Mouse (Mus musculus): ENCODE measurements around the gene Pard6a. TPM values are rescaled to one million over a fixed set of nuclear protein-coding genes. Genes with fewer than 3 reads are reported as not detected.

Pard6a gene
- polyA plus RNA-seq, 1 experiment from 2014 or later: 17.5 TPM

DNA sequence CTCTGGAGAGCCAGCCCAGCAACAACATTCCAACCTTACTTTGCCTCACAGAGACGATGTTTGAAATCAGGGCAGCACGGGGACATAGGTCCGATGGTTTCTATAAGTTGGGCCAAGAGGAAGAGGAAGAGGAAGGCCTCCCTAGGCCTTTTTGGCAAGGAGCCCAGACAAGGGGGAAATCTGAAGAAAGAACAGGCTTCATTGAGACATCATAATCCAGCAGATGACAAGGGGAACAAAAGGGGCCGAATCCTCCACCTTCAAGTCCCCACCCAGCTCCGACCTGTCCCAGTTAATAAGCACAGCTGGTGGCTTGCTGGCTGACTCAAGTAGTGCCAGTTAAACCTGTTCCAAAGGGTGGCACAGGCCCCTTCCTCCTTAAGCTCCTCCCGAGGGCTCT lies 14.1 kb downstream of the Pard6a start:
- DNase-seq (ENCODE audit: low spot score): no peak
- H3K4me3 ChIP-seq (ENCODE audit: low read depth, low read length): no peak overlapping the region
- H3K4me2 ChIP-seq (ENCODE audit: low read length): no peak overlapping the region
- ATAC-seq (replicated peaks; ENCODE audit: low FRiP score, low TSS enrichment, low read depth): no peak
- WGBS: 72% methylated on average over 6 of the region's 6 CpGs
- no peaks in the 10 kb centered on the region for H3K36me3 ChIP-seq (ENCODE audit: control insufficient read depth, insufficient read depth, low read length)
- H3K9ac ChIP-seq (ENCODE audit: low read length): no peak overlapping the region
- no peak overlapping the region for H3K27ac ChIP-seq (ENCODE audit: low read depth)
- H3K4me1 ChIP-seq (replicated peaks; ENCODE audit: control insufficient read depth, insufficient read depth, low read length): no peaks in the 10 kb centered on the region
- H3K27me3 ChIP-seq (replicated peaks; ENCODE audit: control insufficient read depth, insufficient read depth, low read length): no peaks in the 10 kb centered on the region
- H3K9me3 ChIP-seq (ENCODE audit: control insufficient read depth, low read length): no peaks in the 10 kb centered on the region

GRCm38 (mm10) chr8:105716302-105716945 lies 15.5 kb downstream of the Pard6a start:
- H3K9me3 ChIP-seq (ENCODE audit: control insufficient read depth, low read length): no peaks in the 10 kb centered on the region
- H3K4me3 ChIP-seq (ENCODE audit: low read depth, low read length): no peak overlapping the region
- H3K9ac ChIP-seq (ENCODE audit: low read length): no peak overlapping the region
- no peaks in the 10 kb centered on the region for H3K4me1 ChIP-seq (replicated peaks; ENCODE audit: control insufficient read depth, insufficient read depth, low read length)
- no peaks in the 10 kb centered on the region for H3K36me3 ChIP-seq (ENCODE audit: control insufficient read depth, insufficient read depth, low read length)
- WGBS: 87% methylated on average over 15 of the region's 15 CpGs
- no peak for DNase-seq (ENCODE audit: low spot score)
- no peak overlapping the region for H3K27ac ChIP-seq (ENCODE audit: low read depth)
- no peak for ATAC-seq (replicated peaks; ENCODE audit: low FRiP score, low TSS enrichment, low read depth)
- no peak overlapping the region for H3K4me2 ChIP-seq (ENCODE audit: low read length)
- no peaks in the 10 kb centered on the region for H3K27me3 ChIP-seq (replicated peaks; ENCODE audit: control insufficient read depth, insufficient read depth, low read length)

- Histone ChIP-seq H3K27ac (ENCODE audit: low read depth) (no peak overlapping the region), H3K27me3 (replicated peaks; ENCODE audit: control insufficient read depth, insufficient read depth, low read length) (no peaks in the 10 kb centered on the region), H3K4me2 (ENCODE audit: low read length) (no peak overlapping the region), H3K36me3 (ENCODE audit: control insufficient read depth, insufficient read depth, low read length) (0 out of 2 replicates have a peak, but pooled peaks cover 2% of the 10 kb centered on the region), H3K4me1 (replicated peaks; ENCODE audit: control insufficient read depth, insufficient read depth, low read length) (no peaks in the 10 kb centered on the region), H3K9me3 (ENCODE audit: control insufficient read depth, low read length) (no peaks in the 10 kb centered on the region), H3K9ac (ENCODE audit: low read length) (no peak overlapping the region), H3K4me3 (ENCODE audit: low read depth, low read length) (no peak overlapping the region)
- 76% methylated on average over 4 of the region's 4 CpGs for WGBS
- DNase-seq (ENCODE audit: low spot score) (no peak), ATAC-seq (replicated peaks; ENCODE audit: low FRiP score, low TSS enrichment, low read depth) (no peak)
These were observed 18.7 kb downstream of the Pard6a start for GRCm38 (mm10) chr8:105719637-105720036.

DNA sequence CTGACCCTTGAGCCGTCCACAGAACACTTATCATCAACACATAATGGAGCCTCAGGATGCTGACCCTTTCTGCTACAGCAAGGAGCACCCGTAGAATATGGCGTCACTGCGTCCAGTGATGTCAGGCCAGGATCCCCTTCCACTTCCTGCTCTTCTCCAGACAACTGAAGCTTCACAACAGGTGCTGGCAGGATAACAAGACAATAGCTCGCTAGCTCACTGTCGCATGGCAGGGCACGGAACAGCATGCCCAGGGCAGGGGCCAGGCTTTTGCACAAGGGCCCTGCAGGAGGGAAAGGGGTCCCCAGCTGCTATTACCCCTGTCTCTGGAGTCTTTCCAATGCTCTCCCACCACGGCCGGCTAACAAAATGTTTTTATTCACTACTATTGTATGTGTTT lies 21.9 kb downstream of the Pard6a start:
- Histone ChIP-seq H3K36me3 (ENCODE audit: control insufficient read depth, insufficient read depth, low read length) (0 out of 2 replicates have a peak, but pooled peaks cover 13% of the 10 kb centered on the region), H3K27ac (ENCODE audit: low read depth) (no peak overlapping the region), H3K4me2 (ENCODE audit: low read length) (no peak overlapping the region), H3K4me1 (replicated peaks; ENCODE audit: control insufficient read depth, insufficient read depth, low read length) (no peaks in the 10 kb centered on the region), H3K4me3 (ENCODE audit: low read depth, low read length) (no peak overlapping the region), H3K9ac (ENCODE audit: low read length) (no peak overlapping the region), H3K9me3 (ENCODE audit: control insufficient read depth, low read length) (no peaks in the 10 kb centered on the region), H3K27me3 (replicated peaks; ENCODE audit: control insufficient read depth, insufficient read depth, low read length) (no peaks in the 10 kb centered on the region)
- ATAC-seq (replicated peaks; ENCODE audit: low FRiP score, low TSS enrichment, low read depth) (no peak), DNase-seq (ENCODE audit: low spot score) (no peak)
- WGBS: 89% methylated on average over 9 of the region's 9 CpGs

- no peak overlapping the region for H3K4me2 ChIP-seq (ENCODE audit: low read length)
- no peaks in the 10 kb centered on the region for H3K9me3 ChIP-seq (ENCODE audit: control insufficient read depth, low read length)
- ATAC-seq (replicated peaks; ENCODE audit: low FRiP score, low TSS enrichment, low read depth) (no peak), DNase-seq (ENCODE audit: low spot score) (no peak)
- H3K4me3 ChIP-seq (ENCODE audit: low read depth, low read length): no peak overlapping the region
- no peaks in the 10 kb centered on the region for H3K4me1 ChIP-seq (replicated peaks; ENCODE audit: control insufficient read depth, insufficient read depth, low read length)
- H3K27me3 ChIP-seq (replicated peaks; ENCODE audit: control insufficient read depth, insufficient read depth, low read length): no peaks in the 10 kb centered on the region
- H3K9ac ChIP-seq (ENCODE audit: low read length): no peak overlapping the region
- no peak overlapping the region for H3K27ac ChIP-seq (ENCODE audit: low read depth)
- WGBS: 66% methylated on average over 5 of the region's 5 CpGs
- H3K36me3 ChIP-seq (ENCODE audit: control insufficient read depth, insufficient read depth, low read length): 0 out of 2 replicates have a peak, but pooled peaks cover 13% of the 10 kb centered on the region
These were observed 24.8 kb downstream of the Pard6a start for GRCm38 (mm10) chr8:105725726-105726125.

DNA sequence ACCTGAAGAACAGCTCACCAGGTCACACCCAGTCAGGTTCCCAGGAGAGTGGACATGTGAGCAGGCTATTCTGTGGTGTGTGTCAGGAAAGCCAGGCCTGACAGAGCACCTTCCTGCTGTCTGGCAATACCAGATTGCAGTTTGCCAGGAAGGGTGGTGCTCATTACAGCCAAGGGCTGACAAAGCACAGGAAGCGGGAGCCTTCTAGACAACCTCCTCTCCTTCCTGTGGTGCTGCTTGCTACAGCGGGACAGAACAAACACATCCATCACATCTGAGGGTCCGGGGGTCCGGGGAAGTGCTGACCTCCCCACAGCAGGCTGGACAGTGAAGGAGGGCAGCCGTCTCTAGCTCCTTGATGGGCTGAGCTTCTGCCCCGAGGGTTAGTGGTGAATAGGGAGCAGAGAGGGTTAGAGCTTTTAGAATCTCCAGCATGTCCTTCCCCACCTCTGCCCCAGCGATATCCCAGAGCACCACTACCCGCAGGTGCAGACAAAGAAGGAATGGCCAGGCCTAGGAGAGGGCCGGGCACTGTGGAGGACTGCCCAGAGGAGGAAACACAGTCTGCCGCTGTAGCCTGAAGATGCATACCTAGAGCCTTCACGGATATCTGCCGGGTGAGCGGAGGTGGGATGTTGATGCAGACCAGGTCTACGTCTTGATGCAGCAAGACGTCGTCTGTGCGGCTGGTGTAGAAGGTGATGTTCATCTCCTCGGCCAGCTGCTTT lies 26.6 kb downstream of the Pard6a start:
- DNase-seq (ENCODE audit: low spot score): no peak

GRCm38 (mm10) chr8:105732186-105732585 lies 31.2 kb downstream of the Pard6a start:
- DNase-seq (ENCODE audit: low spot score) (no peak), ATAC-seq (replicated peaks; ENCODE audit: low FRiP score, low TSS enrichment, low read depth) (no peak)
- WGBS: 91% methylated on average over 5 of the region's 5 CpGs
- Histone ChIP-seq H3K36me3 (ENCODE audit: control insufficient read depth, insufficient read depth, low read length) (no peaks in the 10 kb centered on the region), H3K27me3 (replicated peaks; ENCODE audit: control insufficient read depth, insufficient read depth, low read length) (no peaks in the 10 kb centered on the region), H3K27ac (ENCODE audit: low read depth) (no peak overlapping the region), H3K9ac (ENCODE audit: low read length) (no peak overlapping the region), H3K4me2 (ENCODE audit: low read length) (no peak overlapping the region), H3K9me3 (ENCODE audit: control insufficient read depth, low read length) (no peaks in the 10 kb centered on the region), H3K4me3 (ENCODE audit: low read depth, low read length) (no peak overlapping the region), H3K4me1 (replicated peaks; ENCODE audit: control insufficient read depth, insufficient read depth, low read length) (no peaks in the 10 kb centered on the region)

More for the DNA sequence above, 26.6 kb downstream of the Pard6a start:
- 69% methylated on average over 18 of the region's 18 CpGs for WGBS
- H3K27me3 ChIP-seq (replicated peaks; ENCODE audit: control insufficient read depth, insufficient read depth, low read length): no peaks in the 10 kb centered on the region
- no peak overlapping the region for H3K27ac ChIP-seq (ENCODE audit: low read depth)
- H3K9me3 ChIP-seq (ENCODE audit: control insufficient read depth, low read length): no peaks in the 10 kb centered on the region
- no peaks in the 10 kb centered on the region for H3K4me1 ChIP-seq (replicated peaks; ENCODE audit: control insufficient read depth, insufficient read depth, low read length)
- H3K9ac ChIP-seq (ENCODE audit: low read length): no peak overlapping the region
- no peak overlapping the region for H3K4me3 ChIP-seq (ENCODE audit: low read depth, low read length)
- no peak for ATAC-seq (replicated peaks; ENCODE audit: low FRiP score, low TSS enrichment, low read depth)
- no peak overlapping the region for H3K4me2 ChIP-seq (ENCODE audit: low read length)
- 0 out of 2 replicates have a peak, but pooled peaks cover 13% of the 10 kb centered on the region for H3K36me3 ChIP-seq (ENCODE audit: control insufficient read depth, insufficient read depth, low read length)

- H3K9ac ChIP-seq (ENCODE audit: low read length): no peak overlapping the region
- 83% methylated on average over 5 of the region's 5 CpGs for whole genome bisulfite sequencing
- no peak overlapping the region for H3K27ac ChIP-seq (ENCODE audit: low read depth)
- no peaks in the 10 kb centered on the region for H3K9me3 ChIP-seq (ENCODE audit: control insufficient read depth, low read length)
- H3K4me3 ChIP-seq (ENCODE audit: low read depth, low read length): no peak overlapping the region
- DNase-seq (ENCODE audit: low spot score) (no peak), ATAC-seq (replicated peaks; ENCODE audit: low FRiP score, low TSS enrichment, low read depth) (no peak)
- no peaks in the 10 kb centered on the region for H3K36me3 ChIP-seq (ENCODE audit: control insufficient read depth, insufficient read depth, low read length)
- 0 out of 2 replicates have a peak, but pooled peaks cover 3% of the 10 kb centered on the region for H3K4me1 ChIP-seq (replicated peaks; ENCODE audit: control insufficient read depth, insufficient read depth, low read length)
- no peaks in the 10 kb centered on the region for H3K27me3 ChIP-seq (replicated peaks; ENCODE audit: control insufficient read depth, insufficient read depth, low read length)
- H3K4me2 ChIP-seq (ENCODE audit: low read length): no peak overlapping the region
These were observed 38.3 kb downstream of the Pard6a start for GRCm38 (mm10) chr8:105739216-105739615.
